Mouse (Mus musculus) hindbrain, embryonic 12.5 days (tissue): ENCODE measurements at regions not wholly inside any gene's neighbourhood (a gene's known extent, or its start where the extent isn't known, plus 50 kb on each side); places are given as distances from the start of the nearest gene placed in this dataset.

Experiments
- ATAC-seq: fragments of 200-750 bp; cut with Nextera tagmentation; 2 replicates; pipeline ENCODE4 v1.8.0; 2017; ENCODE audit warnings: moderate TSS enrichment; ENCODE audit not compliant: low FRiP score
- H3K27ac ChIP-seq: fragments of 300-500 bp; sonication (generic); 2 replicates; pipeline ENCODE4 v1.5.1; 2016; ENCODE audit warnings: mild to moderate bottlenecking
- H3K27me3 ChIP-seq: fragments of 300-500 bp; sonication (generic); 2 replicates; pipeline ENCODE4 v1.6.1; 2016; ENCODE audit warnings: mild to moderate bottlenecking
- H3K36me3 ChIP-seq: fragments of 300-500 bp; sonication (generic); 2 replicates; pipeline ENCODE4 v1.6.1; 2016; ENCODE audit warnings: mild to moderate bottlenecking
- H3K4me1 ChIP-seq: fragments of 300-500 bp; sonication (generic); 2 replicates; pipeline ENCODE4 v1.6.1; 2016
- H3K4me2 ChIP-seq: fragments of 300-500 bp; sonication (generic); replicated peaks from 2 replicates; pipeline ENCODE4 v1.6.1; 2016; ENCODE audit warnings: mild to moderate bottlenecking
- H3K4me3 ChIP-seq: fragments of 300-500 bp; sonication (generic); 2 replicates; pipeline ENCODE4 v1.5.1; 2016; ENCODE audit warnings: mild to moderate bottlenecking
- H3K9ac ChIP-seq: fragments of 300-500 bp; sonication (generic); 2 replicates; pipeline ENCODE4 v1.6.1; 2016; ENCODE audit warnings: mild to moderate bottlenecking, moderate library complexity
- H3K9me3 ChIP-seq: fragments of 300-500 bp; sonication (generic); replicated peaks from 2 replicates; pipeline ENCODE4 v1.6.1; 2016; ENCODE audit warnings: mild to moderate bottlenecking
- WGBS: fragments of 180-500 bp; shearing (Covaris S2); methylation state at CpG from one replicate; pipeline ENCODE4 v1.1.7; 2016; 5-methylcytosine and 5-hydroxymethylcytosine counted together

DNA sequence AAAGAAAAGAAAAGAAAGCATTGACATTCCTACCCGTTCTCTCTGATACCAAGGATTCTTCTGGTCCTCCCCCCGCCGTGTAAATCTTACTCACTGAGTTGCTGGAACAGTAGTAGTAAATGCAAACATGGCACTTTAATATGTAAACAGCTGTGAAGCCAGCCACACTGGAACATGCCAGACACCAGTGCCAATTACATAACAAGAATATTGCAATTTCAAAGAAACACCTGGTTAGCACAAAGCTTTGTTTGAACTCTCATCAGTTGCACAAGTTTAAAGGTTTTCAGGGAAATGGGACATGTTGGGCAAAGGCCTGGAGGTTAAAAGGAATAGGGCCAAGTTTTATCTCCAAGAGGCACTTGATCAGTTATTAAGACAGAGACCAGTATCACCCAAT lies 333.2 kb upstream of the Onecut1 start:
- Histone ChIP-seq H3K36me3 (no peaks in the 10 kb centered on the region), H3K4me2 (no peak overlapping the region), H3K4me3 (no peak overlapping the region), H3K9ac (no peak overlapping the region), H3K9me3 (no peaks in the 10 kb centered on the region), H3K4me1 (peaks cover 10% of the 10 kb centered on the region), H3K27me3 (no peaks in the 10 kb centered on the region), H3K27ac (no peak overlapping the region)
- ATAC-seq: no peak
- WGBS: 82% methylated on average over 3 of the region's 3 CpGs

DNA sequence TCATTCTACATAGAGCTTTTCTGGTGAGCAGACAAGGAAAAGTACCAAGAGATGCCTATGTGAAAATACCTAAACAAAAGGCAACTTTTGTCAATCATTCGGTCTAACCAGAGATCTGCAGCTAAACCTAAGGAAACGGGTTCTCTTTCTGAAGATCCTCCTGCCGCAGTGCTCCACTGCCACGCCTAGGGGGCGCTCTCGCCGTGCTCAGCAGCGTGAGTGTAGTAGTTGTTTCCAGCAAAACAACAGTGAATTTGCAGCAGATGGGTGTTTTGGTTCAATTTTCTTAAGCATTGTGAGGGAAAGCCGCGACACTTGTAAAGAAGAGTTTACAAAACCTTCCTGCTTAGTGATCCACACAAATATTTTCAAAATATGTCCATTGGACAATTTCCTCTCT lies 331.4 kb upstream of the Onecut1 start:
- Histone ChIP-seq H3K36me3 (no peaks in the 10 kb centered on the region), H3K27me3 (no peaks in the 10 kb centered on the region), H3K4me2 (0 out of 2 replicates have a peak overlapping the region, but pooled peaks have one; percentile 1), H3K27ac (0 out of 2 replicates have a peak overlapping the region, but pooled peaks have one; percentile 9), H3K9me3 (no peaks in the 10 kb centered on the region), H3K9ac (no peak overlapping the region), H3K4me3 (no peak overlapping the region), H3K4me1 (peaks cover 10% of the 10 kb centered on the region)
- ATAC-seq: no peak; the same call in 1 of the 2 replicates
- WGBS: 11% methylated on average over 10 of the region's 10 CpGs

DNA sequence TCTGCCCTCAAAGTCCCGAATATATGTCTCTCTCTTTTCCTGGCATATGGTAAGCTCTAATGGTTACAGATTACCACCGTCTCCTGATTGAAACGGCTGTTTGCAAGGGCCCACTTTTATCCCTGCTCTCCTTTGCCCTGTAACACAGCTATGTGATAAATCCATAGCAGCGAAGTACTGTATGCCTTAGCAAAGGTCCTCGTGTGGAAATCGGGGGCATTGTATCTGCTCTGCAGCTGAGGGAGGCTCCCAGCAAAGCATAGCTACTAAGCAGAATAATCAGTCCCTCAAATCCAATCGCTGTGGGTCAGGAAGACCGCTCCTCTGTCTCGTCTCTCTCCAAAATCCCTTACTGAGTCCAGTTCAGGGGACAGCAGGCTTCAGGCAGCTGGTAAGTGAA lies 331.0 kb upstream of the Onecut1 start:
- Histone ChIP-seq H3K36me3 (no peaks in the 10 kb centered on the region), H3K4me1 (peaks cover 10% of the 10 kb centered on the region), H3K4me2 (0 out of 2 replicates have a peak overlapping the region, but pooled peaks have one; percentile 1), H3K9ac (no peak overlapping the region), H3K27me3 (no peaks in the 10 kb centered on the region), H3K27ac (peak overlapping the region; percentile 9; the same call in 1 of the 2 replicates), H3K9me3 (no peaks in the 10 kb centered on the region), H3K4me3 (no peak overlapping the region)
- ATAC-seq: 0 out of 2 replicates have a peak, but pooled peaks have one; percentile 26
- 53% methylated on average over 9 of the region's 9 CpGs for WGBS

DNA sequence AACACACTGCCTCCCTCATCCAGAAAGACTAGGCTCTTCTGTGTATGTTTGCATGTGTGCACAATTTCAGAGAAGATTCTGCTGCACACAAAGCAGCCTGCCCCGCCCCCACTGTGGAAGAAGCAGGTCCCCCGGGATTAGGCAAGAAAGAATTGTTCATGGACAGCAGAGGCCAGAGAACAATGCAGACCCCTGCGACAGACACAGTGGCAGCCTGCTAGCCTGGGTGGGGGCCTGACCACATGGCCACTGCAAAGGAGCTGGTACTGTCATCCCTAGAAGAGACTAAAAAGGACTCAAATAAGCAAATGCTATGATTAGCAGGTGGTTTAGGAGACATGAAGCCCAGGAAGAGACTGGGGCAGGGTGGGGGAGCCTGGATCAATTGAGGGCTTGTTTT lies 329.7 kb upstream of the Onecut1 start:
- no peaks in the 10 kb centered on the region for H3K9me3 ChIP-seq
- peak overlapping the region; percentile 30 for H3K27ac ChIP-seq
- H3K27me3 ChIP-seq: no peaks in the 10 kb centered on the region
- H3K36me3 ChIP-seq: no peaks in the 10 kb centered on the region
- ATAC-seq: peak; percentile 68
- no peak overlapping the region for H3K9ac ChIP-seq
- peaks cover 10% of the 10 kb centered on the region for H3K4me1 ChIP-seq
- no peak overlapping the region for H3K4me3 ChIP-seq
- no peak overlapping the region for H3K4me2 ChIP-seq
- WGBS: 24% methylated on average over 3 of the region's 3 CpGs

DNA sequence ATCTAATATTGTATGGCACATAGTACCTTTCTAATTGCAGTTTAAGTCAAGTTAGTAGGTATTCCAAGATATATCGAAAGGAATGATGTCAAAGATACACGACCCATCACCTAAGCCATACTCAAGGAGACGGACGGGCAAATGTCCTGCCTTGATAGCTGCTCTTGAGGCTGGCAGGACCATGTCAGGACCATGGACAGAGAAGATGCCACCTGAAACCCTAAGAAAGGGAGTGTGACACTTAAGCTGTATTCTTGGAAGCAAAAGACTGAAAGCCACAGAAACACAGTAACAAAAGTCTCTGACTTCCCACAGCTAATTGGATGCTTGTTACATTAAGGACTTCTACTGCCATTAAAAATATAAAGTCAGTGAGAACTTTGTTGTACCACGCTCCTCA lies 326.7 kb upstream of the Onecut1 start:
- H3K9me3 ChIP-seq: no peaks in the 10 kb centered on the region
- no peaks in the 10 kb centered on the region for H3K27me3 ChIP-seq

DNA sequence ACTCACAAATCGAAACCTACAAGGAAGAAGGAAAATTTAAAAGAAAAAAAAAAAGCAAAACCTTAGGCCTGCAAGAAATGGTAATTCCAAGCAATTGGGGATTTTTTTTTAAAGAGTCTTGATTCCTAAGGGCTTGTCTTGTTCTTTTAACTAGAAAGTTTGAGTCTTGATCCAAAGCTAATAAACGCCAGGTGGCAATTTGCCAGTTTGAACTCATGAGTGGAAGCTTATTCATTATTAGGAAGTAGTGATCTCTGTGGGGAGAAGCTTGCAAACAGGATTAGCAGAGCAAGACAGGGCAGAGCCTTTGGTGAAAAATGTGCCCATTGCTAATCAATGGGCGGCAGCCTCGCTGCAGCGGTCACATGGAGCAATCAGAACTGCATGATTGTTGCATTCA lies 305.6 kb upstream of the Onecut1 start:
- Histone ChIP-seq H3K9ac (no peak overlapping the region), H3K36me3 (no peaks in the 10 kb centered on the region), H3K9me3 (no peaks in the 10 kb centered on the region), H3K4me2 (no peak overlapping the region), H3K4me1 (no peaks in the 10 kb centered on the region), H3K27me3 (no peaks in the 10 kb centered on the region), H3K4me3 (no peak overlapping the region), H3K27ac (no peak overlapping the region)
- WGBS: 82% methylated on average over 5 of the region's 5 CpGs
- ATAC-seq: no peak

More for the DNA sequence above, 326.7 kb upstream of the Onecut1 start:
- no peak for ATAC-seq
- H3K9ac ChIP-seq: no peak overlapping the region
- H3K4me1 ChIP-seq: peaks cover 10% of the 10 kb centered on the region
- WGBS: 79% methylated on average over 5 of the region's 5 CpGs
- H3K4me3 ChIP-seq: no peak overlapping the region
- H3K36me3 ChIP-seq: no peaks in the 10 kb centered on the region
- H3K27ac ChIP-seq: no peak overlapping the region
- H3K4me2 ChIP-seq: no peak overlapping the region

DNA sequence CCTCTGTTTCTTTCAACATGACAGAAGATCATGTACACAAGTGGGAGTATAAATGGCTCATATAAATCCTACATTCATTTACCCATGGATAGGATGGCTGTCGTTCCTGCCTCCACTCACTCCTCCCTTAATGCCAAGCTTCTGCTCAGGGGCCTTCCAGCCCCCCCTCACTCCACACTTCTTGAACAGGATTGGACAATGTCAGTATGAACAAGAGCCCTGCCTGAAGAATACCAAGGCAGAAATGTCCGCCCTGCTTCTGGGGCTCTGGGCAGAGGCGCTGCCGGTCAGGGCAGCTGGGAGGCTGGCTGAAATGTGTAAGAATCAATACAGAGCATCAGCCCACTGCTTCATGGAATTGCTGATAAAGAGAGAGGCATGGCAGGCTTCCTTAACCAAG lies 269.0 kb upstream of the Onecut1 start:
- H3K4me2 ChIP-seq: no peak overlapping the region
- 0 out of 2 replicates have a peak, but pooled peaks have one; percentile 35 for ATAC-seq
- 55% methylated on average over 4 of the region's 4 CpGs for WGBS
- H3K4me3 ChIP-seq: no peak overlapping the region
- no peaks in the 10 kb centered on the region for H3K4me1 ChIP-seq
- H3K9ac ChIP-seq: no peak overlapping the region
- no peaks in the 10 kb centered on the region for H3K9me3 ChIP-seq
- H3K27ac ChIP-seq: peak overlapping the region; percentile 57
- H3K27me3 ChIP-seq: no peaks in the 10 kb centered on the region
- H3K36me3 ChIP-seq: no peaks in the 10 kb centered on the region

DNA sequence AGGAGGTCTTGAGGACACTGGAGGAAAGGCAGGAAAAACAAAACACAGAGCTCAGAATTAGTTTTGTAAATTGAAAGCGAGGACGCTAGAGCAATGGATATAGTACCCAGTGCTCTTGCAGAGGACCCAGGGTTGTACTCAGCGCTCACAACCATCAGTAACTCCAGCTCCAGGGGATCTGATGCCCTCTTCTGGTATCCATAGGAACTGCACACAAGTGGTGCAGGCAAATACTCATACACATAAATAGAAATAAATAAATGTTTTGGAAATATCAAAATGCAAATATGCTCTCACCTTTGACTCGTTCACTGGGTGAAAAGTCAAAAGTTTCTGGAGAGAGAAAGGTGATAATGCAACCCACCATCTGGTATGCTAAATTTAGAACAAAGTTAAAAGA lies 267.8 kb upstream of the Onecut1 start:
- H3K9ac ChIP-seq: no peak overlapping the region
- H3K4me3 ChIP-seq: no peak overlapping the region
- no peaks in the 10 kb centered on the region for H3K27me3 ChIP-seq
- H3K4me1 ChIP-seq: no peaks in the 10 kb centered on the region
- no peak for ATAC-seq
- no peaks in the 10 kb centered on the region for H3K9me3 ChIP-seq
- WGBS: 88% methylated on average over 4 of the region's 4 CpGs
- H3K27ac ChIP-seq: no peak overlapping the region
- no peak overlapping the region for H3K4me2 ChIP-seq
- no peaks in the 10 kb centered on the region for H3K36me3 ChIP-seq

DNA sequence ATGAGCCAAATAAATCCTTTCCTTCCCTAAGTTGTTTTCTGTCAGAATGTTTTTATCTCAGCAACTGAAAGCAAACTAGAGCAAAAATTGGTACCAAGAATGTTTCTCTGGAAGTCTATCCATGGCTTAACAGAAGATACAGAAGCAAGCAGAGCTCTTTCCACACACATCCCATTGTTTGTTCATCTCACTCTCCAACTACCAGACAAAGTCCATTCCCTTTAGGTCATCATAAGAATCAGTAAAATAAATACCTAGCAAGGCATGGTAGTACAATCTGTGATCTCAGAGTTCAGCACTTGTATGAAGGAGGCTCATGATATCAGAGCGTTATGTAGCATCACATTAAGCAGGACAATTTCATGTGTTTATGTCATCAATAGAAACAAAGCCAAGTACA lies 257.3 kb upstream of the Onecut1 start:
- 92% methylated on average over 1 of the region's 1 CpGs for WGBS
- Histone ChIP-seq H3K27ac (no peak overlapping the region), H3K4me2 (no peak overlapping the region), H3K4me1 (no peaks in the 10 kb centered on the region), H3K9me3 (no peaks in the 10 kb centered on the region), H3K27me3 (no peaks in the 10 kb centered on the region), H3K36me3 (no peaks in the 10 kb centered on the region), H3K9ac (no peak overlapping the region), H3K4me3 (no peak overlapping the region)
- no peak for ATAC-seq

DNA sequence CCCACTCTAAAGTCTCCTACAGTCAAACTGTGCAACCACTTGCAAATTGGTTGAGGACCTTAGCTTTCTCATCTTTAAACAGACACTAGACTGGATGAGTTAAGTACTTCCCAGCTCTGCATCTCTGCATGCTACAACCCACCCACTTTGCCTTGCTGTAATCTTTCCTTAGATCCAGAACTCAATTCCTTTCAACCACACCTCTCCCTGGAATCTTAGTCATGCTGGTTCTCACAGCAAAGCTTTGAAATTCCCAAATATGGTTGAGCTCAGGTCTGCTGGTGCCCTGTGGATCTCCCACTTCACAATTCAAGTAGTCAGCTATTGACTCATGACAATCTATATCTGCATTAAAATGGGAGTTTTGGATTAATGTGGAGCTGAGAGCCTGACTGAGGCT lies 239.8 kb upstream of the Onecut1 start:
- ATAC-seq: no peak
- H3K4me3 ChIP-seq: no peak overlapping the region
- H3K9ac ChIP-seq: no peak overlapping the region
- no peak overlapping the region for H3K27ac ChIP-seq
- H3K27me3 ChIP-seq: no peaks in the 10 kb centered on the region
- no peaks in the 10 kb centered on the region for H3K36me3 ChIP-seq
- H3K4me2 ChIP-seq: no peak overlapping the region
- H3K9me3 ChIP-seq: no peaks in the 10 kb centered on the region
- no peaks in the 10 kb centered on the region for H3K4me1 ChIP-seq

DNA sequence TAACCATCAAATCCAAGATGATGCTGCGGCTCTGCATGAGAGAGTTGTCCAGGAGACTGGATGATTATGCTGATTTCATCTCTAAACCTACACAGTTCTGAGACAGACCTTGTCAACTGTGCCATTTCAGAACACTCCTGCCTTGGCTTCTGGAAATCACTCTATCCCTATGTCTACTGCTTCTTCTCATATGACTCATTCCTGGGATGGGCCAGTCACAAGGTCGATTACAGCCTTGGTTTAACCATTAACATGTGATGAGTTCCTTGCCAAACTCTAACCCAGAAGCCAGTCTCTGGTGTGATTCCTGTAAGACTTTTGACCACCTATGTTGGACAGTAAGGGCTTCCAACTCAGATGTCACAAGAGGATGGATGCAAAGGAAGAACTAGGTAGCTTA lies 216.3 kb upstream of the Onecut1 start:
- 92% methylated on average over 2 of the region's 2 CpGs for WGBS
- Histone ChIP-seq H3K9ac (no peak overlapping the region), H3K9me3 (no peaks in the 10 kb centered on the region), H3K27me3 (no peaks in the 10 kb centered on the region), H3K4me2 (no peak overlapping the region), H3K36me3 (no peaks in the 10 kb centered on the region), H3K4me1 (peaks cover 12% of the 10 kb centered on the region), H3K4me3 (no peak overlapping the region), H3K27ac (no peak overlapping the region)
- ATAC-seq: no peak

DNA sequence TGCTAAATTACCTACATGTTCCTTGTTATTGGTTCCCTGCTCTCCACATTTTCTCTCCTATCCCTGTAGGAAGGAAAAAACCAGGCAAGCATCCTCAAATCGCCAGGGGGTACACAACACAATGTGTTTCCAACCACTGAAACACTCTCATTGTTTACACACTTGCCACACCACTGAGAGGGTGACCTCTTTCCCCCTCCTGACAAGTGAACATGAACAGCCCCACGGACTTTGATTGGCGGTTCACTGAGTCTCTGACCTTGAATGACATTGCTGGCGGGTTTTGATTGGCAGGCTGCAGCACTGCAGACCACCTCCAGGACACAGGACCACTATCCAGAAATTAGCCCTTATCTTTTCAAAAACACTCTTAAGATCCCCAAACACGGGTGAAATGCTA lies 211.7 kb upstream of the Onecut1 start:
- Histone ChIP-seq H3K9me3 (no peaks in the 10 kb centered on the region), H3K9ac (no peak overlapping the region), H3K27ac (no peak overlapping the region), H3K4me3 (no peak overlapping the region), H3K4me2 (0 out of 2 replicates have a peak overlapping the region, but pooled peaks have one; percentile 2), H3K27me3 (no peaks in the 10 kb centered on the region), H3K4me1 (peaks cover 12% of the 10 kb centered on the region), H3K36me3 (no peaks in the 10 kb centered on the region)
- WGBS: 32% methylated on average over 5 of the region's 5 CpGs
- ATAC-seq: no peak

DNA sequence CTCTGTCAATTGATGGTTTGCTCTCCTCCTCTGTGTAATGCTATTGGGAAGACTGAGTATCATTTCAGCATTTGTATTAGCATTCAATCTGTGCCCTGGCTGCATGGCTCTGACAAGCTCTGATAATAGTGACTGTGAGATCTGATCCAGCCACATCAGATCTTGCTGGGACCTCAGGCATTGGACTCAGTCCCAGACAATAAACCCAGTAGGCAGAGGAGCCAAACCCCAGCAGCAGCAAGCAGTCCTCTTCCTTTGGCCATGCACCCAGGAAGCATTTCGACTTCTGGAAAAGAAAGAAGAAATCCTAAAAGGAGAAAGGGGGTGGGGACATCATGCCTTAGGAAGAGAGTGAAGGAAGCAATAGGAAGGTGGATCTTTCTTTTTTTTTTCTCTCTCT lies 205.8 kb upstream of the Onecut1 start:
- H3K36me3 ChIP-seq: no peaks in the 10 kb centered on the region
- no peak overlapping the region for H3K4me3 ChIP-seq
- no peak for ATAC-seq
- H3K9me3 ChIP-seq: no peaks in the 10 kb centered on the region
- no peak overlapping the region for H3K9ac ChIP-seq
- 77% methylated on average over 1 of the region's 1 CpGs for WGBS
- peaks cover 2% of the 10 kb centered on the region; the same call in 1 of the 2 replicates for H3K4me1 ChIP-seq
- H3K4me2 ChIP-seq: no peak overlapping the region
- H3K27ac ChIP-seq: no peak overlapping the region
- H3K27me3 ChIP-seq: no peaks in the 10 kb centered on the region
